Mouse (Mus musculus): ENCODE results near the gene Emc8. TPM values are rescaled to one million over a fixed set of nuclear protein-coding genes. Genes with fewer than 3 reads are reported as not detected.

Gene Emc8
- 10 to 100 TPM; 28.0 to 28.1 TPM for total RNA-seq (2021)
- long read RNA-seq, experiment 1, full-length matches to known transcripts: 29 of 33 reads
- long read RNA-seq, experiment 1, partial matches to known transcripts: 1 of 33 reads
- long read RNA-seq, experiment 1, other reads (novel, unspliced or antisense): 3 of 33 reads
- long read RNA-seq, experiment 2, full-length matches to known transcripts: 33 of 37 reads
- long read RNA-seq, experiment 2, partial matches to known transcripts: 0 of 37 reads
- long read RNA-seq, experiment 2, other reads (novel, unspliced or antisense): 4 of 37 reads

GRCm38 (mm10) chr8:120668374-120668905, at the start of gene Emc8:
Gene Emc8, minus strand, starts transcription at chr8:120668573.
- no peak for DNase-seq

GRCm38 (mm10) chr8:120715996-120716680, 47.8 kb upstream of the Emc8 start:
- no peak for DNase-seq

- DNase-seq: no peak
Measured at GRCm38 (mm10) chr8:120715200-120715599, 46.8 kb upstream of the Emc8 start.

GRCm38 (mm10) chr8:120709176-120709575, 40.8 kb upstream of the Emc8 start:
- no peak for DNase-seq

- no peak for DNase-seq
Measured at GRCm38 (mm10) chr8:120706193-120706592, 37.8 kb upstream of the Emc8 start.

GRCm38 (mm10) chr8:120705163-120705562, 36.8 kb upstream of the Emc8 start:
- no peak for DNase-seq

GRCm38 (mm10) chr8:120704203-120704602, 35.8 kb upstream of the Emc8 start:
- DNase-seq: no peak

GRCm38 (mm10) chr8:120701758-120702465, 33.5 kb upstream of the Emc8 start:
- DNase-seq: no peak

- no peak for DNase-seq
Measured at GRCm38 (mm10) chr8:120700053-120700452, 31.7 kb upstream of the Emc8 start.

- no peak for DNase-seq
Measured at GRCm38 (mm10) chr8:120699565-120699964, 31.2 kb upstream of the Emc8 start.

GRCm38 (mm10) chr8:120699079-120699478, 30.7 kb upstream of the Emc8 start:
- no peak for DNase-seq

- no peak for DNase-seq
Measured at GRCm38 (mm10) chr8:120698426-120698825, 30.1 kb upstream of the Emc8 start.

- no peak for DNase-seq
Measured at GRCm38 (mm10) chr8:120697979-120698272, 29.6 kb upstream of the Emc8 start.

GRCm38 (mm10) chr8:120697154-120697978, 29.0 kb upstream of the Emc8 start:
- DNase-seq: peak; percentile 46

- no peak for DNase-seq
Measured at GRCm38 (mm10) chr8:120696401-120697153, 28.2 kb upstream of the Emc8 start.

- DNase-seq: no peak
Measured at GRCm38 (mm10) chr8:120693861-120694493, 25.6 kb upstream of the Emc8 start.

- no peak for DNase-seq
Measured at GRCm38 (mm10) chr8:120692934-120693333, 24.6 kb upstream of the Emc8 start.

- DNase-seq: no peak
Measured at GRCm38 (mm10) chr8:120688511-120688910, 20.1 kb upstream of the Emc8 start.

GRCm38 (mm10) chr8:120687786-120688185, 19.4 kb upstream of the Emc8 start:
- peak; percentile 51 for DNase-seq

GRCm38 (mm10) chr8:120686576-120686975, 18.2 kb upstream of the Emc8 start:
- no peak for DNase-seq

GRCm38 (mm10) chr8:120686051-120686450, 17.7 kb upstream of the Emc8 start:
- peak; percentile 46 for DNase-seq

All from gastrocnemius, postnatal 25 days (tissue).